Mouse (Mus musculus) cerebellum, adult 11 months (tissue): ENCODE results near the gene Snx22.

Source experiments
- DNase-seq: peaks from one replicate; pipeline ENCODE4 v3.0.0; 2022

The Snx22 gene

DNA sequence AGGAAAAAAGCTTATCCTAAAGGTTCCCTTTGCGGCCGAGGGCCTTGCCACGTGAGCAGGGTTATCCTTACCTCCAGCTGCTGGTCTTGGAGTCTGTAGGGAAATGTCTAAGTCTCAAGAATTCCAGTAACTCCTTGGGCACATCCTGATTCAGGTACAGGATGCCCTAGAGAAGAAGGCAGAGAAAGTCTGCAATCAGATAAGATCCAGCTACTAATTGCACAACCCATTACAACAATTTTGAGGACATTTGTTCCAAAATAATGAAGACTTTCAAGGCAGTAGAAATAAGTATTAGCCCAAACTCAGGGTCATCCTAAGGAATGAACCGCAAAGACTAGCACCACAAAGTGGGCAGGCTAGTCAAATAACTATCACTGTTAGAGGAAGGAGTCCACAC, 1.5 kb downstream of the Snx22 start:
- no peak for DNase-seq

DNA sequence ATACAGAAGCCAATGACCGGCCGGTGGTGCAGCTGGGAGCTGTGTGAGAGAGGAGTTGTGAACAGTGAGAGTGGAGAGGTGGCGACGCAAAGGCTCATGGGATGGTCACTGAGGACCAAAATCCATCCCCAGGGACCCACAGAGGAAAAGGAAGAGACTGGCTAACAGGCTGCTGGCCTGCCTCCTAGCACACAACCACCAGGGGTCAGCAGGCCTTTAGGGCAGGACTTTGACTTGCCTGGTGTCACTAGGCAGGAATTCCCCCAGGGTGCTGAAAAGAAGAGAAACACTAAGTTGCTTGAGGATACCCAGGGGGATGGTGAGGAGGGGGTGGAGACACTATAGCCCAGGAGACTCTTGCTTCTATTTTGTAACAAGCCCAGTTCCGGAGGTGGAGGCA, 2.0 kb downstream of the Snx22 start:
- no peak for DNase-seq

DNA sequence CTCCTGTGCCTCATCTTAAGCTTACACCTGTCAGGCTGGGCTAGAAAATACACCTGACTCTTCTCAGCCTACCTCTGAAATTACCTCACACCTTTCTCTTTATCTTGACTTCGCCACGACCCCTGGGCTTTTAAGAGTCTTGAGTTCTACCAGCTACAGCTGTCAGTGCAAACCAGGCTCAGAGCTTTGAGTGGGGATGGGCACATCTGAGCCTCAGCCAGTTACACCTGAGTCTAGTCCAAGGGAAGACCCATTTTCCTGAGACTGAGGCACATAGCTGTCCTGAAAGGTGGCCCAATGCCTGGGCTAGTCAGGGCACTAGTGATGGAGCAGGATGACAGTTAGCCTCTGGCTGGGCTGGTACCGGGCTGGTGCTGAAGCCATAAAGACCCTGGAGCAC, 2.7 kb downstream of the Snx22 start:
- no peak for DNase-seq

DNA sequence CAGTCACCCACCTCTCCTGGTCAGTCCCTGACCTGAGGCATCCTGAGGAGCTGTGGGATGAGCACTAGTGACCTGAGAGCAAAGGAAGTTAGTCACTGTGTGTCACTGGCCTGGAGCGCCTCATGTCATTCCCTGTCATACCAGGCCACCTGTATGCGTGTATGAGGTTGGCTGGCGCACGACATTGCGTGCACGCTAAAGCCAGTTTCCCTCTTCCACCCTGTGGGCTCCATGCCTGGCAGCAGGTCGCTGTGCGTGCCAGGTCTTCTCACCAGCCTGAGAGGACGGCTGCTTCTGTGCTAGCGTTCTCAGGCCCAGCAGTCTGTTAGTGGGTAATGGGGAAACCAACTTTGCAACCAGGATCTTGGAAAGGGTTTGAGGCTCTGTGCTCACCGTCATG, 5.2 kb downstream of the Snx22 start:
- DNase-seq, result no peak

DNA sequence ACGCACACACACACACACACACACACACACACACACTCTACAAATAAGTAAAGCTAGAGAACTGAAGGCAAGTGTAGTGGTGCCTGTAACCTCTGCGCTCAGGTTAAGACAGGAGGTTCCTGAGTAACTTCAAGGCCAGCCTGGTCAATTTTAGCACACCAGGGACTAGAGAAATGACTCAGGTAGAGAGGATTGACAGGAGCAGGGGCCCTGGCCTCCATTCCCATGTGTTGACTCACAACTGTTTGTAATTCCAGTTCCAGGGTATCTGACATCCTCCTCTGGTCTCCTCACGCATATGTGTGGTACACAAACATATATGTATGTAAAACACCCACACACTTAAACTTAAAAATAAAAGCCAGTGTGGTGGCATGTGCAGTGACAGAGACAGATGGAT, 6.1 kb downstream of the Snx22 start:
- no peak for DNase-seq

DNA sequence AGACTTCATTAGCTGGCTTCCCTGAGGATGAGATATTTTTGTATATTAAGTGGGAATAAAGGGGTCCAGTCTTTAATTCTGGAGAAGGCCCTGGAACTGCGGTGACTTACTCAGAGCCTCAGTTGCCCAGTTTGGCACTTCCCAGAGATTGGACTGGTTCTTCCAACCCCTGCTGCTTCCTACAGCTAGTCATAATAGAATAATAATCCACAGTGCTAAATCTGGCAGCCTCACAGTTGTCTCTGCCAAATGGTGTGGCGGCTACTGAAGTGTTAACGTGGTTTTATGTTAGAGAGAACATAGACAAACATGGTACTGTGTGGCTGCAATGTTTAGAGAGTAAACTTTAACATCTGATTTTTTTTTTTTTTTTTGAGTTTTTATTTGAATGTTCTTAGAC, 7.9 kb downstream of the Snx22 start:
- no peak for DNase-seq

DNA sequence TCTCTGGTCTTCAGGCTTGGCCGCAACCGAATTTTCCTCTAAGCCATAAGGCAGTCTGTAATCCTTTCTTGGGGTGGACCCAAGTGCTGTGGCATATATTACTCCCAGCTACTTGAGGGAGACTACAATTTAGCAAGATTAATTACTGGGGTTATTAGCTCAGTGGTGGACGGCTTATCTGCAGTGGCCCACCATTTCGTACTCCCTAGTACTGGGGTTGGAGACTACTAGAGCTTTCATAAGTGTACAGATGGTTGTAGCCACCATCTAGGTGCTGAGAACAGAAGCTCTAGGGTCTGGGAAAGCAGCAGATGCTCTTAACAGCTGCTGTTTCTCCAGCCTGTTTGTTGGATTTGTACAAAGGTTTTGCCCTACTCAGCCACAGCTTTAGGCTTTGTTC, 8.5 kb downstream of the Snx22 start:
- no peak for DNase-seq

DNA sequence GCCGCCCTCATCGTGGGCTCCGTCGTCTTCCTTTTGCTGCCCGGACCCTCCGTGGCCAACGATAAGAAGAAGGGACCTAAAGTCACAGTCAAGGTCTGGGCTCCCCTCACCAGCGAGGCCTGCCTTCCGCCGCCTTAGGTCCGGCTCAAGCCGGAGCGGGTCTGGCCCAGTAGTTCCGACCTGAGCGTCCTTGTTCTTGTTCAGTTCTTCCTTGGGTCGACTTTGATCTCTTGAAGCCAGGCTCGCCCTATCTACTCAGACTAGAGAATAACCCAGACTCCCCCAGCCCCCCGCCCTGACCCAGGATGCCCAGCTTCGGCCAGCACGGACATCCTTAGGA, 9.2 kb downstream of the Snx22 start:
- no peak for DNase-seq

DNA sequence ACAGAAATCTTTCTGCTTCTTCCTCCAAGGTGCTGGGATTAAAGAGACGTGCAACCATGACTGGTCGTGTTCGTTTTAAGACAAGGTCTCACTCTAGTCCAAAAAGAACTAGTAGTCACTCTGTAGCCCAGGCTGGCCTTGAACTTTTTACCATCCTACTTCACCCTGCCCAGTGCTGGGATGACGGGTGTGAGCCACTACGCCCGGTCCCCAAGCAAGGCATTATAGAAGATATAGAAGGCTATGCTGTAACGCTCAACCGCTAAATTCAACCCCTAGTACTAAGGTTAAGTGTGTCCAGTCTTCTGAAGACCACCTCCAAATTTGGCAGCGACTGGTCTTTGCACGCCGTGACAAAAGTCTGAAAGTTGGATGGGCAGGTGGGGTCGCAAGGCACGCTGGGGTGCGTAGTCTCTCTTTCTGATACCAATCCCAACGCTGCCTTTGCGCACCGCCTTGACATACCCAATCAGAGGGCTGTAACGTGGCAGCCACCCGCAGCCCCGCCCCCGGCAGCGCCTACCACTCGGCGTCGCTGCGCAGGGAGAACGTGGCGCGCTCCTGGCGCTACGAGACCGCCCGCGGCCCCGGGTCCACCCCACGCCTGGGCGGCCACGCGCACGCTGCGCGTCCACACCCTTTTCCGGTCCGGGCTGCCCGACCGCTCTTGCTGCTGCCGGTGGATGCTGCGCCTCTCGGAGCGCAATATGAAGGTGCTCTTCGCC, 9.8 kb downstream of the Snx22 start, which contains the start of gene Ppib:
TSS of gene Ppib (plus strand) at position 640 of the 725 bp plus-strand sequence.
- peak; percentile 98 for DNase-seq

DNA sequence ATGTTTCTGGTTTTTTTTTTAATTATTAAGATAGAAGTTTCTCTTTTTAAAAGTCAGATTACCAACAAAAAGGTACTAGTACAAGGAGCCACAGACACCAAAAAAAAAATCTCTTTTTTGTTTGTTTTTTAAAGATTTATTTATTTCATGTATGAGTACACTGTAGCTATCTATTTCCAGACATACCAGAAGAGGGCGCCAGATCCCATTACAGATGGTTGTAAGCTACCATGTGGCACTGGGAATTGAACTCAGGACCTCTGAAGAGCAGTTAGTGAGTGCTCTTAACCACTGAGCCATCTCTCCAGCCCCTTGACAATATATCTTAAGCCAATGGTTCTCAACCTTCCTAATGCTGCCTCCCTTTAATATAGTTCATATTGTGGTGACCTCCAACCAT, 15.9 kb downstream of the Snx22 start:
- DNase-seq, result no peak

DNA sequence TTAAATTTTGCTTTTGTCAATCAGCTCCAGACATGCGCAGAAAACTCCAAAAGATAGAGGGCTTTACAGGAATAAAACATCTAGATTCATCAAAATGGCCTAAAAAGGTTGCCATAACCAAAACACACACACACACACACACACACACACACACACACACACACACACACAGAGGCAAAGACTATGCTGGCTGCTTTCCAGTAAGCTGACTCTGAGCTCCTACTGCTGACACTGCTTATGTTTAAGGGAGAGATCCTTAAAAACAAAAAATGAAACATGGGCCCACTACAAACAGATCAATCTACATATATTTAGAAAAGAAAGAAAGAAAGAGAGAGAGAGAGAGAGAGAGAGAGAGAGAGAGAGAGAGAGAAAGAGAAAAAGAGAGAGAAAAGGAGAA, 16.8 kb downstream of the Snx22 start:
- DNase-seq, result no peak

DNA sequence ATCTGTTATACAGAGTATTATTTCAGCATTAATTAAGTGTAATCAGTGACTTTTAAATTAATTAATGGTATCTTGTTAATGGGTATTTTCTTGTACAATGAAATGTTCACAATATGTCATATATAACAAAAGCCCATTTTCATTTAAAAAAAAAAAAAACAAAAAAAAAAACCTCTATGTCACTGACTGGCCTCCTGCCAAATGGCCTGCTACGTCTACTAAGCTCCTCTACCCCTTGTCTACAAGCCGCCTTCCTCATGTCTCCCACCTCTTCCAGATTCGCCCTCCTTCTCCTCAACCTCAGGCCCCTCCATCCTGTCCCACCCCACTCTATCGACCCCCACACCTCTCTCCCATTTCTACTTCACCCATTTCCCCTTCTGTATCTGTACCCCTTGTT, 18.0 kb downstream of the Snx22 start:
- DNase-seq, result no peak

DNA sequence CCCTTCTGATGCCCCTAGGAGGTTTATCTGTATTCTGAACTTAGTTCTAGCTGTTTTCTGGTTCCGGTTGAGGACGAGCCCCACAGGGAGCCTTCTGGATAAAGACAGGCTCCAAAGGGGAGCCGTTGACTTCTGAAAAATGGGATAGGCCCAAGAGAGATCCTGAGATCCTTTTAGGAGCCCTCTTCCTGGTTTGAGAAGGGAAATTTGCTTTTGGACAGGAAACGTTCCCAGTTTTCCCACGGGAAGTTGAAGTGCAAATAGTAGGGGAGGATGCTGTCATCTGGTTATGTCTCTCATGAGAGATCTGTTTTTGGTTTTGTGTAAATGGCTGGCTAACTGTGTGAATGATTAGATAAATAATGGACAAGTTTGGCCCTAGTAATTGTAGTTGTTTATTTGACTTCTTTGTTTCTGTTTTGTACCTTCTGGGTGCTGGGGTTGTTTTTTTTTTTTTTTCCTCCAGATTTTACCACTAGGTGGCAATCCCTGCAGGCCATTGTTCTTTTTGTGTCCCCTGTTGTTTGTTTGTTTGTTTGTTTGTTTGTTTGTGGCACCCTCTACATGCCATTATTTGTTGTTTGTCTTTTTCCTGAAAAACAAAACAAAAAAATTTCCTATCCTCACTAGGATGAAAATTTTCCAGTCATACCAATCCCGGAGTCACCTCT, 19.5 kb downstream of the Snx22 start:
- DNase-seq, result no peak

DNA sequence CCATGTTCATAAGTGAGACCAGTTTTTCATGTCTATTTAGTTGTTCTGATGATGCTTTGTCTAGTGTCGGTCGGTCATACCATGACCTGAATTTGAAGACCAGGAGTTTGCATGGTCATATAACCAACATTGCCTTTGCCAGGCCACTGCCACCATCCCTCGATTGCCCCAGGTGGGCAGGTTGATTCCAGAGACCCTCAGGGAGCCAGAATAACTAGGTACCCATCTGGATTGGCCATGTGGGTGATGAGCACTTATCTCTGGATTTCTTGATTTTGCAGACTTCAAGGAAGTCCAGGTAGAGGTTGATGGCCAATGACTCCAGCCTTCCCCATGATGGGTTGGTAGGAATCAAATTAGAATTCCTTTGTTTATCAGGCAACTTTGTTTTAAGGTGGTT, 26.3 kb downstream of the Snx22 start:
- no peak for DNase-seq

DNA sequence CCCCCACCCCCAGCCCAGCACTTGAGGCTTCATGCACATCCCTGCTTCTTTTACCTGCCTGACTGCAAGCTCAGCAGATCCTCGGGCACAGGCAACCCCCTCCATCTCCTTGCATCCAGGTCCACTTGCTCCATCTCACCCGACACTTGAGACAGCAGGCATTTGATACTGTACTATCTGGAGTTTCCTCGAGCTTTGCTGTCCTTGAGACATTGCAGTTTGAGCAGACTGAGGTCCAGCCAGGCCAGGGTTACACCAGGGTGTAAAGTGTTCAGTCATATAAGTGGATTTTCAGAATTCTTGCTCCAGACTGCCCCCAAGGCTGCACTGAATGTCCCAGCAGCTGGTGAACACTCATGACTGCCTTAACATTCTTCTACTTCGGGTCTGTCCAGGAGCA, 27.2 kb downstream of the Snx22 start:
- DNase-seq, result no peak

DNA sequence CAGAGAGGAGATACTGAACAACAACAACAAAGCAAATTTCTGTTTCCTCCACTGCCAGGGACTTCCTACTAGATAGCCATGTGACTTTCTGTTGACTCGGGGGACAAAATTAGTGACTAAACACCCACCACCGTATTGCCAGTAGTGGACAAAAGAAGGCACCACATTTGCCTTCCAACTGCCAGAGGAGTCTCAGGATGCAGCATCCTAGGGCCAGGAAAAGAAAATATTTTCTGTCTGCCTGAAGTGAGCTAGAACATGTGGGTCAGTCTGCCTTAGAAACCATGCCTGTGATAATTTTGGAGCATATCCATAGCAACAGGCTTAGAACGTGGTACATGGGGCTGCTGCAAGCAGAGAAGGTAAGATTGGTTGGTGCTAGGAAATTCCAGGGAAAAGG, 28.7 kb downstream of the Snx22 start:
- no peak for DNase-seq

DNA sequence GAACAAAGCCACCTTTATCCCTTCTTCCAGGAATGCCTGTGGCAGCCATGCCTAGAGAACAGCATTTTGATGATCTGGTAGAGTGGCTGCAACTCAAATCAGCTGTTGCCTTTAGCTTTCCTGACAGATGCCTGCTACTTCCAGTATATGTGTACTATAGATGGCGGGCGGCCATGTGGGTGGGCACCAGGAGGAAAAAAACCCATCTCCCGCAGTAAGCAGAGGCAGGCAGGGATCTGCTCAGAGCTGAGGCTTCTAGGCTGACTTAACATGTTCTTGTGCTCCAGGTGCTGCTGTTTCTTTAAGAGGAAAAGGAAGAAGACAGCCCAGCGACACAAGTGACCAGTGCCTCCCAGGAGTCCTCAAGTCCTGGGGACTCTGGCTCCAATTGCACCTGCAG, 30.2 kb downstream of the Snx22 start:
- no peak for DNase-seq

DNA sequence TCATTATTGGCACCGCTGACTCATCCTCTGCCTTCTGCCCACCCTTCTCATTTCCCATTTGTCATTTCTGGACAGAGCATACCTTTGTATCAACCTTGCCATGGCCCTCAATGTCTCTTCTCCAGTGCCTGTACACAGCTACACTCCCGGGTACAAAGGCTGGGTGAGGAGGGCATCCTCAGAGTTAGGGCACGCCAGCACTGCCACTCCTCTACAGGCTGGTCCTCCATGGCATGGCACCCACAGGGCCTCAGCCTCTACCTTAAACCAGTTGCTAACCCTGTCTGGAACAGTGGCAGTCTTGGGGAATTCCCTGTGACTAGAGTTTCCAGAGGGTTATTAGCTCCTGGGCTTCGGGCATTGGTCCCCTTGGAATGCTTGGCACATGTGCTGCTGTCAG, 30.9 kb downstream of the Snx22 start:
- no peak for DNase-seq

DNA sequence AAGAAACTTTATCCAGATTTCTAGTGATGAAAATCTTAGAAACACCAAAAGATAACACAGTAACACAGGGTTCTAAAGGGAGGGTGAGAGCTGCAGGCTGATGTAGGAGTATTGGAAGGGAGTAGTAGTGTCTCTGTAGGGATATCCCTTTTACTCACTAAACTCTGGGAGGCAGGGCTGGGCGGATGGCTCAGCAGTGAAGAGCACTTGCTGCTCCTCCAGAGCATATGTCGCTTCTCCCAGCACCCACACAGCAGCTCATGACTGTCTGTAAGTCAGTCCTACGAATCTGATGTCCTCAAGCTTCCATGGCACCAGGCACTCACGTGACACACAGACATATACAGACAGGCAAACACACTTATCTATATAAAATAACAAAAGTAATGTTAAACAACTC, 31.4 kb downstream of the Snx22 start:
- no peak for DNase-seq

DNA sequence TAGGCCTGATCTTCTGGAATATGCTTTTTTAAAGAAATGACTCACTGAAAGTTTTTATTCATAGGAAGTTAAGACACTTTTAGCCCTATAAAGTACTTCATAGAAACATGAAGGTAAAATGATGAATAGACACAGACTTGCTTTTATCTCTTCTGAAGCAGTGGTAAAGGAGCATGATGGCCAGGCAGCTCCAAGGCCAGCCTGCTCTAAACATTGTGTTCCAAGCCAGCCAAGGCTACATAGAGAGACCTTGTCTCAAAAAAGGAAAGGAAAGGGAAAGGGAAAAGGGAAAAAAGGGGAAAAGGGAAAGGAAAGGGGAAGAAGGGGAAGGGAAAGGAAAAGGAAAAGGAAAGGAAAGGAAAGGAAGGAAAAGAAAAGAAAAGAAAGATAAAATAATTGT, 48.9 kb downstream of the Snx22 start:
- no peak for DNase-seq
